Mouse (Mus musculus) heart, embryonic 15.5 days (tissue): ENCODE measurements around the gene Pla2g2f. TPM values are rescaled to one million over a fixed set of nuclear protein-coding genes. Genes with fewer than 3 reads are reported as not detected.

Source experiments
- ATAC-seq: fragments of 200-750 bp; cut with Nextera tagmentation; replicated peaks from 2 replicates; pipeline ENCODE4 v1.8.0; 2017; ENCODE audit warnings: low read depth, moderate TSS enrichment; ENCODE audit not compliant: insufficient number of reproducible peaks, insufficient read depth, low FRiP score
- H3K27ac ChIP-seq: fragments of 300-500 bp; sonication (generic); 2 replicates; pipeline ENCODE4 v1.5.1; 2015; ENCODE audit warnings: mild to moderate bottlenecking, inconsistent platforms
- H3K27me3 ChIP-seq: fragments of 300-500 bp; sonication (generic); 2 replicates; pipeline ENCODE4 v1.6.1; 2015; ENCODE audit warnings: inconsistent platforms
- H3K36me3 ChIP-seq: fragments of 300-500 bp; sonication (generic); 2 replicates; pipeline ENCODE4 v1.6.1; 2015; ENCODE audit warnings: mild to moderate bottlenecking, inconsistent platforms
- H3K4me1 ChIP-seq: fragments of 300-500 bp; sonication (generic); replicated peaks from 2 replicates; pipeline ENCODE4 v1.6.1; 2015; ENCODE audit warnings: inconsistent platforms
- H3K4me2 ChIP-seq: fragments of 300-500 bp; sonication (generic); 2 replicates; pipeline ENCODE4 v1.6.1; 2015; ENCODE audit warnings: inconsistent platforms, mild to moderate bottlenecking, moderate library complexity
- H3K4me3 ChIP-seq: fragments of 300-500 bp; sonication (generic); 2 replicates; pipeline ENCODE4 v1.5.1; 2015; ENCODE audit warnings: mild to moderate bottlenecking, inconsistent platforms
- H3K9ac ChIP-seq: fragments of 300-500 bp; sonication (generic); 2 replicates; pipeline ENCODE4 v1.6.1; 2015; ENCODE audit warnings: mild to moderate bottlenecking, inconsistent platforms
- H3K9me3 ChIP-seq: fragments of 300-500 bp; sonication (generic); replicated peaks from 2 replicates; pipeline ENCODE4 v1.6.1; 2016; ENCODE audit warnings: inconsistent platforms
- WGBS: fragments of 180-500 bp; shearing (Covaris S2); methylation state at CpG from one replicate; pipeline ENCODE4 v1.1.7; 2015; ENCODE audit warnings: mixed read lengths; 5-methylcytosine and 5-hydroxymethylcytosine counted together
- polyA plus RNA-seq: library from polyadenylated mRNA; unstranded; fragments of >200 nt; fragmentation: Nextera tagmentation; extraction: Ambion mirVana; gene quantifications from 2 replicates; pipeline ENCODE4 v1.2.1, GENCODE M21; 2015

Pla2g2f gene
- polyA plus RNA-seq, 1 experiment from 2014 or later, result 0.09 TPM

GRCm38 (mm10) chr4:138702528-138702927 lies 54.9 kb downstream of the Pla2g2f start:
- Histone ChIP-seq H3K9ac (no peak overlapping the region), H3K27me3 (peaks cover 32% of the 10 kb centered on the region), H3K27ac (no peak overlapping the region), H3K36me3 (no peaks in the 10 kb centered on the region), H3K4me2 (no peak overlapping the region), H3K4me3 (no peak overlapping the region), H3K4me1 (no peaks in the 10 kb centered on the region), H3K9me3 (no peaks in the 10 kb centered on the region)
- 66% methylated on average over 8 of the region's 8 CpGs for WGBS
- ATAC-seq, result no peak

- no peak overlapping the region for H3K27ac ChIP-seq
- H3K36me3 ChIP-seq, result no peaks in the 10 kb centered on the region
- no peaks in the 10 kb centered on the region for H3K4me1 ChIP-seq
- no peak overlapping the region for H3K4me3 ChIP-seq
- H3K27me3 ChIP-seq, result peaks cover 34% of the 10 kb centered on the region
- no peak for ATAC-seq
- WGBS, result 51% methylated on average over 2 of the region's 2 CpGs
- no peak overlapping the region for H3K9ac ChIP-seq
- no peak overlapping the region for H3K4me2 ChIP-seq
- no peaks in the 10 kb centered on the region for H3K9me3 ChIP-seq
Measured at GRCm38 (mm10) chr4:138702031-138702430, 55.4 kb downstream of the Pla2g2f start.

GRCm38 (mm10) chr4:138701111-138701510 lies 56.3 kb downstream of the Pla2g2f start:
- no peak for ATAC-seq
- no peaks in the 10 kb centered on the region for H3K4me1 ChIP-seq
- WGBS, result 60% methylated on average over 8 of the region's 8 CpGs
- no peak overlapping the region for H3K4me3 ChIP-seq
- no peaks in the 10 kb centered on the region for H3K9me3 ChIP-seq
- H3K4me2 ChIP-seq, result no peak overlapping the region
- no peak overlapping the region for H3K27ac ChIP-seq
- H3K27me3 ChIP-seq, result peaks cover 36% of the 10 kb centered on the region
- H3K9ac ChIP-seq, result no peak overlapping the region
- no peaks in the 10 kb centered on the region for H3K36me3 ChIP-seq

Other genes starting within 250 kb of the Pla2g2f start
- not detected in 2 replicates for gene Vwa5b1, start 121.7 kb downstream of the Pla2g2f start, polyA plus RNA-seq
- 0.18 and 0.24 TPM in 2 replicates for gene Pla2g2c, start 32.8 kb downstream of the Pla2g2f start, polyA plus RNA-seq
- 0.84 and 1.2 TPM in 2 replicates for gene Ubxn10, start 20.5 kb downstream of the Pla2g2f start, polyA plus RNA-seq
- not detected in 2 replicates for gene Pla2g2d, start 18.1 kb upstream of the Pla2g2f start, polyA plus RNA-seq
- gene Pla2g5, start 105.9 kb upstream of the Pla2g2f start, polyA plus RNA-seq, result 2.7 and 3.6 TPM in 2 replicates
- not detected in 2 replicates for gene Gm13030, start 116.3 kb upstream of the Pla2g2f start, polyA plus RNA-seq
- not detected in 2 replicates for gene Pla2g2e, start 120.3 kb upstream of the Pla2g2f start, polyA plus RNA-seq
- 2.6 and 3.3 TPM in 2 replicates for gene Otud3, start 156.3 kb upstream of the Pla2g2f start, polyA plus RNA-seq
- 0.13 and 0.29 TPM in 2 replicates for gene Rnf186, start 209.5 kb upstream of the Pla2g2f start, polyA plus RNA-seq
- gene Tmco4, start 215.3 kb upstream of the Pla2g2f start, polyA plus RNA-seq, result 6.9 and 7.1 TPM in 2 replicates